Mouse (Mus musculus) heart, adult 2 months (tissue): ENCODE measurements around the gene Olfr640.

ENCODE experiments used
- CTCF ChIP-seq: fragments of 200-600 bp; IDR thresholded peaks from 2 replicates; pipeline ENCODE4 v1.8.1; 2022; ENCODE audit warnings: antibody characterized with exemption, mild to moderate bottlenecking, moderate library complexity
- POLR2A ChIP-seq: fragments of 200-500 bp; IDR thresholded peaks from 2 replicates; pipeline ENCODE4 v1.6.1; 2011; ENCODE audit warnings: mild to moderate bottlenecking, low read depth, low read length, control low read depth; ENCODE audit not compliant: insufficient read depth

DNA sequence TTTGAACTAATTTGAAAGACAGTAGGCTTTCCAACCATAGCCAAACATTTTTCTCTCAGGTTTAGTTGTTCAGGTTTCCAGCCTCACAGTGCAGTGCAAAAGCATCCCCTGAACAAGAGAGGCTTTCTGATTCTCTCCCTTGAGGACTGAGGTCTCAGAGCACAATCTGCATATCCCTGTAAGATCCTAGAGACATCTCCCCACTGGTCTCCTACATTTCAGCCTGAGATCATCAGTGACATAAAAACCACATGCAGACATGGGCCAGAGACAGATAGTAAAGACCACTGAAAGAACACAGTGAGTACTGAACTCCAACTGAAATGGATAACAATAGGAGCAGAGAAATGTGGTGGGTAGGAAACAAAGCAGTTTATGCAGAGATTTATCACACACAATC, 26.9 kb downstream of the Olfr640 start, which contains the start of gene Olfr638:
- TF ChIP-seq CTCF (no peak), POLR2A (no peak)
